Mouse (Mus musculus) liver, embryonic 14.5 days (tissue): ENCODE measurements at regions not wholly inside any gene's neighbourhood (a gene's known extent, or its start where the extent isn't known, plus 50 kb on each side); places are given as distances from the start of the nearest gene placed in this dataset.

ENCODE experiments used
- CTCF ChIP-seq: IDR thresholded peaks from 2 replicates; pipeline ENCODE4 v1.5.1; 2016; ENCODE audit warnings: antibody characterized with exemption, low read depth, control low read depth
- EP300 ChIP-seq: IDR thresholded peaks from 2 replicates; pipeline ENCODE4 v1.6.1; 2016; ENCODE audit warnings: antibody characterized with exemption, low read depth

- no peak for TF ChIP-seq CTCF
- no peak for TF ChIP-seq EP300
Measured at GRCm38 (mm10) chr4:74587125-74587524, 344.8 kb downstream of the Kdm4c start.
